Mouse (Mus musculus) thymus, postnatal 0 days (tissue): ENCODE measurements around the gene Catsperd. TPM values are rescaled to one million over a fixed set of nuclear protein-coding genes. Genes with fewer than 3 reads are reported as not detected.

Source experiments
- polyA plus RNA-seq: library from polyadenylated mRNA; unstranded; fragments of >200 nt; fragmentation: Nextera tagmentation; extraction: Ambion mirVana; gene quantifications from 2 replicates; pipeline ENCODE4 v1.2.1, GENCODE M21; 2015

Gene Catsperd
- polyA plus RNA-seq, 1 experiment from 2014 or later, result 0.57 TPM

Other genes starting within 250 kb of the Catsperd start
- gene Ptprs, start 151.7 kb upstream of the Catsperd start, polyA plus RNA-seq, result 24.2 and 29.9 TPM in 2 replicates
- gene Znrf4, start 115.7 kb upstream of the Catsperd start, polyA plus RNA-seq, result not detected in 2 replicates
- gene Gm20219, start 73.8 kb upstream of the Catsperd start, polyA plus RNA-seq, result 0.98 and 1.7 TPM in 2 replicates
- gene Safb2, start 43.6 kb upstream of the Catsperd start, polyA plus RNA-seq, result 54.7 and 74.6 TPM in 2 replicates
- 76.0 and 83.6 TPM in 2 replicates for gene Safb, start 43.3 kb upstream of the Catsperd start, polyA plus RNA-seq
- gene 2410015M20Rik, start 18.4 kb upstream of the Catsperd start, polyA plus RNA-seq, result 306 and 315 TPM in 2 replicates
- gene Rpl36, start 14.7 kb upstream of the Catsperd start, polyA plus RNA-seq, result 2,991 and 3,020 TPM in 2 replicates
- 40.1 and 41.0 TPM in 2 replicates for gene Lonp1, start 1.3 kb upstream of the Catsperd start, polyA plus RNA-seq
- gene Ranbp3, start 45.2 kb downstream of the Catsperd start, polyA plus RNA-seq, result 76.2 and 81.4 TPM in 2 replicates
- gene Ndufa11, start 89.6 kb downstream of the Catsperd start, polyA plus RNA-seq, result 821 and 873 TPM in 2 replicates
- 20.3 and 26.9 TPM in 2 replicates for gene Vmac, start 89.9 kb downstream of the Catsperd start, polyA plus RNA-seq
- gene Nrtn, start 129.4 kb downstream of the Catsperd start, polyA plus RNA-seq, result 17.3 and 23.6 TPM in 2 replicates
- gene Dus3l, start 136.6 kb downstream of the Catsperd start, polyA plus RNA-seq, result 34.0 and 36.5 TPM in 2 replicates
- 0.40 and 0.68 TPM in 2 replicates for gene Prr22, start 142.1 kb downstream of the Catsperd start, polyA plus RNA-seq
- 3.0 and 3.2 TPM in 2 replicates for gene Rfx2, start 202.9 kb downstream of the Catsperd start, polyA plus RNA-seq
- not detected in 2 replicates for gene Acsbg2, start 246.3 kb downstream of the Catsperd start, polyA plus RNA-seq
- gene 1700061G19Rik, start 247.3 kb downstream of the Catsperd start, polyA plus RNA-seq, result 0.21 and 0.26 TPM in 2 replicates